Mouse (Mus musculus) forebrain, postnatal 0 days (tissue): ENCODE results near the gene Ubqln4. TPM values are rescaled to one million over a fixed set of nuclear protein-coding genes. Genes with fewer than 3 reads are reported as not detected.

Source experiments
- ATAC-seq: fragments of 200-750 bp; cut with Nextera tagmentation; 2 replicates; pipeline ENCODE4 v1.8.0; 2017; ENCODE audit warnings: mild to moderate bottlenecking, moderate library complexity
- DNase-seq: peaks from one replicate; pipeline ENCODE4 v3.0.0-alpha.2; 2015
- H3K27ac ChIP-seq: fragments of 300-500 bp; sonication (generic); 2 replicates; pipeline ENCODE4 v1.5.1; 2014; ENCODE audit warnings: low read depth, mild to moderate bottlenecking, antibody characterized with exemption, low read length, moderate library complexity, mixed read lengths
- H3K27me3 ChIP-seq: fragments of 300-500 bp; sonication (generic); 2 replicates; pipeline ENCODE4 v1.6.1; 2014; ENCODE audit warnings: mild to moderate bottlenecking, low read length, mixed read lengths; ENCODE audit not compliant: insufficient read depth
- H3K36me3 ChIP-seq: fragments of 300-500 bp; sonication (generic); 2 replicates; pipeline ENCODE4 v1.6.1; 2014; ENCODE audit warnings: mild to moderate bottlenecking, moderate library complexity; ENCODE audit not compliant: insufficient read depth
- H3K4me1 ChIP-seq: fragments of 300-500 bp; sonication (generic); 2 replicates; pipeline ENCODE4 v1.6.1; 2014; ENCODE audit warnings: antibody characterized with exemption; ENCODE audit not compliant: insufficient read depth
- H3K4me2 ChIP-seq: fragments of 300-500 bp; sonication (generic); 2 replicates; pipeline ENCODE4 v1.6.1; 2014; ENCODE audit warnings: low read depth, mild to moderate bottlenecking, moderate library complexity
- H3K4me3 ChIP-seq: fragments of 300-500 bp; sonication (generic); 2 replicates; pipeline ENCODE4 v1.5.1; 2014; ENCODE audit warnings: low read depth, low read length, mixed read lengths
- H3K9ac ChIP-seq: fragments of 300-500 bp; sonication (generic); 2 replicates; pipeline ENCODE4 v1.6.1; 2014; ENCODE audit warnings: mild to moderate bottlenecking
- H3K9me3 ChIP-seq: fragments of 300-500 bp; sonication (generic); 2 replicates; pipeline ENCODE4 v1.6.1; 2016; ENCODE audit warnings: low read length
- CTCF ChIP-seq: sonication (generic); IDR thresholded peaks from 2 replicates; pipeline ENCODE4 v1.5.1; 2016; ENCODE audit warnings: antibody characterized with exemption, control low read depth, low read depth
- WGBS: fragments of 180-500 bp; shearing (Covaris S2); extraction: QIAGEN DNeasy Blood & Tissue Kit; methylation state at CpG from one replicate; pipeline ENCODE4 v1.1.7; 2014; 5-methylcytosine and 5-hydroxymethylcytosine counted together
- polyA plus RNA-seq: library from polyadenylated mRNA; unstranded; fragments of >200 nt; fragmentation: Nextera tagmentation; extraction: Ambion mirVana; gene quantifications from 2 replicates; pipeline ENCODE4 v1.2.1, GENCODE M21; 2015
- total RNA-seq: library from RNA; depleted of rRNA; stranded (reverse); fragments of >200 nt; gene quantifications from 2 replicates; pipeline ENCODE4 v1.2.3, GENCODE M21; 2014

Ubqln4 gene
- total and polyA plus RNA-seq, 2 experiments from 2014 or later = 30.8 to 116 TPM

- H3K4me3 ChIP-seq = no peak overlapping the region
- no peak overlapping the region for H3K4me2 ChIP-seq
- DNase-seq = no peak
- H3K36me3 ChIP-seq = peaks cover 29% of the 10 kb centered on the region
- H3K27ac ChIP-seq = no peak overlapping the region
- WGBS = 61% methylated on average over 4 of the region's 4 CpGs
- no peaks in the 10 kb centered on the region for H3K9me3 ChIP-seq
- no peaks in the 10 kb centered on the region for H3K4me1 ChIP-seq
- no peak for ATAC-seq
- no peaks in the 10 kb centered on the region for H3K27me3 ChIP-seq
- TF ChIP-seq CTCF = no peak
- H3K9ac ChIP-seq = no peak overlapping the region
These were observed 11.1 kb upstream of the Ubqln4 start for GRCm38 (mm10) chr3:88542486-88542885.

- ATAC-seq = no peak
- 80% methylated on average over 8 of the region's 8 CpGs for WGBS
These were observed 10.4 kb upstream of the Ubqln4 start for GRCm38 (mm10) chr3:88543174-88543573.

GRCm38 (mm10) chr3:88543651-88544410 is 9.7 kb upstream of the Ubqln4 start:
- 71% methylated on average over 5 of the region's 5 CpGs for whole genome bisulfite sequencing
- ATAC-seq (no peak), DNase-seq (no peak)
- no peaks in the 10 kb centered on the region for H3K4me1 ChIP-seq
- no peaks in the 10 kb centered on the region for H3K9me3 ChIP-seq
- TF ChIP-seq CTCF = no peak
- H3K4me3 ChIP-seq = no peak overlapping the region
- H3K27ac ChIP-seq = no peak overlapping the region
- no peak overlapping the region for H3K4me2 ChIP-seq
- no peak overlapping the region for H3K9ac ChIP-seq
- peaks cover 15% of the 10 kb centered on the region for H3K36me3 ChIP-seq
- H3K27me3 ChIP-seq = no peaks in the 10 kb centered on the region

More at GRCm38 (mm10) chr3:88543174-88543573, 10.4 kb upstream of the Ubqln4 start:
- no peak for TF ChIP-seq CTCF
- H3K36me3 ChIP-seq = peaks cover 22% of the 10 kb centered on the region
- H3K9me3 ChIP-seq = no peaks in the 10 kb centered on the region
- no peak overlapping the region for H3K4me2 ChIP-seq
- H3K4me3 ChIP-seq = no peak overlapping the region
- H3K9ac ChIP-seq = no peak overlapping the region
- DNase-seq = no peak
- H3K27me3 ChIP-seq = no peaks in the 10 kb centered on the region
- H3K27ac ChIP-seq = no peak overlapping the region
- H3K4me1 ChIP-seq = no peaks in the 10 kb centered on the region

GRCm38 (mm10) chr3:88544514-88544913 is 9.0 kb upstream of the Ubqln4 start:
- ATAC-seq = no peak
- H3K27me3 ChIP-seq = no peaks in the 10 kb centered on the region
- no peak overlapping the region for H3K4me2 ChIP-seq
- peak; percentile 66 for TF ChIP-seq CTCF
- H3K9me3 ChIP-seq = no peaks in the 10 kb centered on the region
- no peak overlapping the region for H3K4me3 ChIP-seq
- DNase-seq = no peak
- no peaks in the 10 kb centered on the region for H3K4me1 ChIP-seq
- peaks cover 13% of the 10 kb centered on the region for H3K36me3 ChIP-seq
- H3K9ac ChIP-seq = no peak overlapping the region
- WGBS = 22% methylated on average over 5 of the region's 5 CpGs
- H3K27ac ChIP-seq = no peak overlapping the region

GRCm38 (mm10) chr3:88544955-88545591 is 8.5 kb upstream of the Ubqln4 start:
- DNase-seq (no peak), ATAC-seq (no peak)
- Histone ChIP-seq H3K9me3 (no peaks in the 10 kb centered on the region), H3K36me3 (peaks cover 9% of the 10 kb centered on the region), H3K9ac (no peak overlapping the region), H3K4me1 (no peaks in the 10 kb centered on the region), H3K27ac (no peak overlapping the region), H3K4me3 (no peak overlapping the region), H3K27me3 (no peaks in the 10 kb centered on the region), H3K4me2 (no peak overlapping the region)
- 68% methylated on average over 20 of the region's 20 CpGs for WGBS
- no peak for TF ChIP-seq CTCF

GRCm38 (mm10) chr3:88546674-88547418 is 6.7 kb upstream of the Ubqln4 start:
- TF ChIP-seq CTCF = no peak
- 75% methylated on average over 6 of the region's 6 CpGs for WGBS

More at GRCm38 (mm10) chr3:88546674-88547418, 6.7 kb upstream of the Ubqln4 start:
- ATAC-seq (no peak), DNase-seq (no peak)
- no peak overlapping the region for H3K27ac ChIP-seq
- no peak overlapping the region for H3K4me3 ChIP-seq
- no peaks in the 10 kb centered on the region for H3K9me3 ChIP-seq
- H3K9ac ChIP-seq = no peak overlapping the region
- H3K4me1 ChIP-seq = 0 out of 2 replicates have a peak, but pooled peaks cover under 1% of the 10 kb centered on the region
- H3K27me3 ChIP-seq = no peaks in the 10 kb centered on the region
- no peaks in the 10 kb centered on the region for H3K36me3 ChIP-seq
- H3K4me2 ChIP-seq = no peak overlapping the region
